Mouse (Mus musculus) ovary, postnatal 36 days (tissue): ENCODE measurements around the gene Mical1.

Experiments used
- DNase-seq: peaks from one replicate; pipeline ENCODE4 v3.0.0; 2022; ENCODE audit warnings: low spot score, mixed read lengths

Gene Mical1

DNA sequence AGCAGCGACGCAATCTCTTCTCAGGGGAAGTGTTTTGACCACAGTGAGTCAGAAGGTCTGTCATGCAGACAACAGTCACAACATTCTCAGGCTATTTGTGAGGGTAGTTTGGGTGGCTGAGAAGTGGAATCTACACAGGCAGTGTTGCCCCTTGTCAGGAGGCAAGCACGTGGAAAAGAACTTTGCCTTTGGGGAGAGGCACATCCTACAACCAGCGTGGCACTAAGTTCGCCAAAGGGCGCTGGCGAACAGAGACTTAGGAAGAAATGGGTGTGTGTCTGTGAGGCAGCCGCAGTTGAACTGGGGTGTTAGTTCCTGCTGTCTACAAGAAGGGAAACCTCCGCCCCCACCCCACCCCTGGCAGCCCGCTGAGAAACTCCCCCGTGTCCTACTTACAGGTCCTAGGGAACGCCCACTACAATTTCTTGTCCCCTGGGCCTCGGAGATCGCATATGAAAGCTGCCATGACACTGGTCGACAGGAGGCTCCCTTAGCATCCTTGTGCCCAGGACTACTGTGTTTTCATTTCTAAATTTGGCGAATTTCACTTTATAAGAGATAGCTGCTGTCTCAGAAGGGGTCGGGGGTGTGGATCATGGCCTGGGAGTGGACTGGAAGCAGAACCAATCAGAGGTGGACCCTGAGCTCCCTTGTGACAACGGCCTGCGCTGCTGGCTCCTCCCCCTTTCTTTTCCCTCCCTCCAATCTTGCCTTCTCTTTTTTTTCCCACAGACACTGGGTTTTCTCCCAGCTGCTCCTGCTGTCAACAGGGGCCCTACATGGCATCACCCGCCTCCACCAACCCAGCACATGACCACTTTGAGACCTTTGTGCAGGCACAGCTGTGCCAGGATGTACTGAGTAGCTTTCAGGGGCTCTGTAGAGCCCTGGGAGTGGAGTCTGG is 1.4 kb downstream of the Mical1 start:
- DNase-seq, result peak; percentile 47

DNA sequence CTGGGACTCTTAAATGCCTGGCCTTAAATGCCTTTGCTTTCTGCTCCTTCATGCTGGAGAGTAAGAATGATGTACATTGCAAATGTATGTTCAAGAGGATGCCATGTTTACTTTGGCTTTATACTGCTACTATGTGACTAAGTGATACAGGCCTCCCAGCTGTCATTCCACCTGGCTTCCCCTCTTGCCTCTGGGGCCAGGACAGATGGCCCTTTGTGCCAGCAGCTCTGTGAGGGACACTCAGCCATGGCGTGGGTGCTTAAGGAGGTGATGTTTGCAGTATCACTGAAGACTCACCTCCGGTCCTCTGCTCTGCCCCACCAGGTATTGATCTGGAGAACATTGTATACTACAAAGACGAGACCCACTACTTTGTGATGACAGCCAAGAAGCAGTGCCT is 3.8 kb downstream of the Mical1 start:
- DNase-seq, result no peak

DNA sequence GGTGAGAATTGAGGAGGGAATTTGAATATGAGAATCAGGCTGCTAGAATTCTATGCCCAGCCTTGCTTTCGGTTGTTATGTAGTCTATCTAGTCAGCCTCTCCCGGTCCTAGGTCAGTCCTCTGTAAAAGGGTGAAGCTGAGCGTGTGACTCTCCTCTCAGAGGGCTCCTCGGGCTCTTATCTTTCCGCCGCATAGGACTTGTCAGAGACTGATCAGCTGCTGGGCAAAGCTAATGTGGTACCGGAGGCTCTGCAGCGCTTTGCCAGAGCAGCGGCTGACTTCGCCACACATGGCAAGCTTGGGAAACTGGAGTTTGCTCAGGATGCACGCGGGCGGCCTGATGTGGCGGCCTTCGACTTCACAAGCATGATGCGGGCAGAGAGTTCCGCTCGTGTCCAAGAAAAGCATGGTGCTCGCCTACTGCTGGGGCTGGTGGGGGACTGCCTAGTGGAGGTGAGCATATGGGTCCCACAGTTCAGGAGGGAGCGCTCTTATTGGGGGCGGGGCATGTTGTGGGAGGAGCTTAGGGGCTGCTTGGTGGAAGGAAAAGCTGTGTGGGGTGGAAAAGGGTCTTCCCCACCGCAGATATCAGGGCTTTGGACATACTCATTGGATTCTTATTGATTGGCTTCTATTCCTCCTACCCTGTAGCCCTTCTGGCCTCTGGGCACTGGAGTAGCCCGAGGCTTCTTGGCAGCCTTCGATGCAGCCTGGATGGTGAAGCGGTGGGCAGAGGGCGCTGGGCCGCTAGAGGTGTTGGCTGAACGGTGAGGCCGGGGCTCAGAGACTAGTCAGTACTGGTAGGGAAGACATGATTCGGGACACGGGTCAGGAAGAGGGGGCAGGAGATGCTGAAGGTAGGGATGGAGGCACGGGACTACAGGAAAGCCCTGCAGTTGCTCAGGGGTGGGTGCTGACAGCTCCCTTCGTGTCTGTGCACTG is 5.1 kb downstream of the Mical1 start:
- no peak for DNase-seq

DNA sequence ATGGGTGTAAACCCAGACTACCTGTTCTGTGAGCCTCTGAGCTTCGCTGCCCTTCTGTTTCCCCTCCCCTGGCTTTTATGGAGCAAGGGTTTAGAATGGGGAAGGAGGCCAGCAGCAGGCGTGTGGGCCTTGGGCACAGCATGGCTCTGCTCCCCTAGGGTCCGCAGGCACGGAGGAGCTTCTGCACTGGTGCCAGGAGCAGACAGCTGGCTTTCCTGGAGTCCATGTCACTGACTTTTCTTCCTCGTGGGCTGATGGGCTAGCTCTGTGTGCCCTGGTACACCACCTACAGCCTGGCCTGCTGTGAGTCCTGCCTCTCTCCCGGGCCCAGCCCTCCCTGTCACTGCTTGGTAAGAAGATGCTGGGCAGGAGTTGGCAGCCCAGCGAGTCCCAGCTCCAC is 6.3 kb downstream of the Mical1 start:
- no peak for DNase-seq

DNA sequence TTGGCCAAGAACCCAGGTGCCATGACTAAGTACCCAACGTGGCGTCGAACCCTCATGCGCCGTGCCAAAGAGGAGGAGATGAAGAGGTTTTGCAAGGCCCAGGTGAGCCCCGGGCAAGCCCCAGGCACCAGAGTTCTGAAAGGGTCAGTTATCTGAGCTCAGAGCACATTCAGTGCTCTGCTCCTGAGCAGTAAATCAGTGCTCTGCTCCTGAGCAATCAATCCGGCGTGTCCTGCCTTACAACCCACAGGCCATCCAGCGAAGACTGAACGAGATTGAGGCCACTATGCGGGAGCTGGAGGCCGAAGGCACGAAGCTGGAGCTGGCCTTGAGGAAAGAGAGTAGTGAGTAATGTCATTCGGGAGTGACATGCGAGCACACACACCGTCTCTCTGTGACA is 9.7 kb downstream of the Mical1 start:
- DNase-seq, result no peak

DNA sequence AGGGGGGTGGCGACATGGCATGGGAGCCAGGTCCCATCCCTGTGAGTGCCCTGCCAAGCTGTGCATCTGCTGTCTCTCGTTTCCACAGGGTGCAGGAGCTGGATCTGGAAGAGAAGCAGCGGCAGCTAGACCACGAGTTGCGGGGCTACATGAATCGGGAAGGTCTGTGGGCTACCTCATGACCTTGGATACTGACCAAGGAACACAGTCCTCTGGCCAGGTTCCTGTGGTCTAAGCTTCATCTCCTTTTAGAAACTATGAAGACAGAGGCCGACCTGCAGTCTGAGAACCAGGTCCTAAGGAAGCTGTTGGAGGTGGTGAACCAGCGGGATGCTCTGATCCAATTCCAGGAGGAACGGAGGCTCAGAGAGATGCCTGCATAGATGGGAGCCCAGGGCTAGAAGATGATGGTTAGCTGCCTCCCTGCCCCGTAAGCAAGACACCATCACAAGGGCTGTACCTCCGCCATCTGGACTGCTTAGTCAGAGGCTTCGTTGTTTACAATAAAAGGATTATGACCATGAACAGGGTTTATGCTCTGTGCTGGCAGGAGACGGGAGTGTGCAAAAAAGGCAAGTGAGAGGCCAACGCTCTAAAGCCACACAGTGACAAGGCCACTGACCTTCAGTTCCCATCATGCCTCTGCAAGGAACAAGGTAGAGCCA is 10.5 kb downstream of the Mical1 start:
- DNase-seq, result no peak

DNA sequence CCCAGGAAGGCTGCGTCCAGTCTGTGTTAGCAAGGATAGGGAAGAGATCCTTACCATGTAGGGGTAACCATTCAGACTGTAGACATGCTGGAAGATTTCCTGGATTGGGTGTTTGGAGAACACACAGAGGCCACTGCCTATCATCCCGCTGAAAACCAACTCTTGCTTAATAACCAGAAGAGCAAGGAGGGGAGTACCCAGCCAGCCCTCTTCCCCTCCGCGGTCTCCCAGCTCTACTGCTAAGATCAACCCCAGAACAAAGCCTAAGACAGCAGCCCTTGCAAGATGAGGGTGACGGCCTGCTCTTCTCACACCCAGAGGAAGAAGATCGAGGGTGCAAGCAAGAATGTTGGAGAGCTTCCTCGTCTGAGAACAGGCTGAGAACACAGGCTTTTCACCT is 12.8 kb downstream of the Mical1 start:
- DNase-seq, result no peak

DNA sequence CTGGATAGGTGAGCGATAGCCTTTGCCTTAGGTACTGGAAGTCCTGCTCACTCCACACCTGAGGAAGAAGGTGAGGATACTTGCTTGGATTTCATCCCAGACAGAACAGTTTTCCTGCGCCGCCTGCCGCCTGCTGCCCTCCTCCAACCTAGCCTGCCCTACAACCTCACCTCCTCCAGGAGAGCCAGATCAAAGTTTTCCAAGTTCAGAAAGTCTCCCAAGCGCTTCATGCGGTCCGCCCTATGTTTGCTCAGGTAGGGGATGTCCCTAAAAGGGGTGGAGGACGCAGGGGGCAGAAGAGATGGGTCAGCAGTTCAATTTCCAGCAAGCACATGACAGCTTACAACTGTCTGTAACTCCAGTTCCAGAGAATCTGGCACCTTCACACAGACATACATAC is 13.2 kb downstream of the Mical1 start:
- DNase-seq, result no peak

DNA sequence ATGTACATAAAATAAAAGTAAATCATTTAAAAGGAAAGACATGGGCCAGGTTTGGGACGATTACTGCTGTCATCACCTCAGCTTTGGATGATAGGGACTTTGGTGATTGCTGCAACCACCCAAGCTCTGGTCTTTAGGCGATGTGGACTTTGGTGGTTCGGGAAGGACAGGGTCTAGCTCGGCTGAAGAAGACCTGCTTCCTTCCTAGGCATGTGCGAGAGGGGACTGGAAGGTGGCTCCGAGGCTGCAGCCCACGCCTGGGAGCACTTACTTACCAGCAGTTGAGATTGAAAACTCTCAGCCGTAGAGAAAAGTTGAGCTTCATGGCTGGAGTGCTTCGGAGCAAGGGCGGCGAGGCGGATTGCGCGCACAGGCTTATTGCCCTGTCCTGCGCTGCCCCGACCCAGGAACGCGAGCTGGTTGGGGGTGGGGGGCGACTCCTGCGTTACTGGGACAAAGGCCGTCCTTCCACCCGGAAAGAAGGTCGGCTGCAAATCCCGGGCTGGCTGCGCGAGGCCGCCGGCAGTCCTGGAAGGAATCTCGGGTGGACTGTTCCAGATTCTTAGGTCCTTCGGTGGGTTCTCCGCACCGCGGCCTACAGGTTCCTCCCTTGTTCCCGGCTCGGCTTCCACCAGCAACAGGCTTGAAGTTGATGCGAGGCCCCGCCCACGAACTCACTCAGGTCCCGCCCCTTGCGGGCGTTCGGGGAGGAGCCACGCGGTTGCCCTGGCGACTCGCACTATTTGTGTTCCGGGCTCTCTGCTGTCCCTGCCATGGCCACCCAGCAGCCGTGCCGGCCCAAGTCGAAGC is 13.8 kb downstream of the Mical1 start, which contains the start of the genes Smpd2 and Ppil6:
Gene Smpd2 (minus strand): TSS at position 662 of the 810 bp plus-strand sequence.
Gene Ppil6 (plus strand): TSS at position 732 of the 810 bp plus-strand sequence.
- DNase-seq, result peak; percentile 96

DNA sequence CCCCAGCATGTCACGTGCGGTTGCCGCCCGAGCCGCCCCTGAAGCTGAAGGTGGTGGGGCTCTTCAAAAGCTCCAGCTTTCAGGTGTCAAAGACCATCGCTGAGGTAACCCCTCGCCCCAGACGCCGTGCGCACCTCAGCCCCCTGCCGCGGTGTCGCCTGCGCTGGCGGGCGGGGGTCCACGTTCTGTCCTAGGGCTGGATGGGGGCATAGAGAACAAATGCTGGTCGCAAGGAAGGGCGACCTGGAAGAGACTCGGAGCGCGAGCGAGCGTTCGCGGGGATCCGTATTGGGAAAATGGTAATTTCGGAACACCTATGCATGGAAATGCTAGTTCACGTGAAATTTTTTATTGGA is 14.4 kb downstream of the Mical1 start:
- DNase-seq, result no peak

DNA sequence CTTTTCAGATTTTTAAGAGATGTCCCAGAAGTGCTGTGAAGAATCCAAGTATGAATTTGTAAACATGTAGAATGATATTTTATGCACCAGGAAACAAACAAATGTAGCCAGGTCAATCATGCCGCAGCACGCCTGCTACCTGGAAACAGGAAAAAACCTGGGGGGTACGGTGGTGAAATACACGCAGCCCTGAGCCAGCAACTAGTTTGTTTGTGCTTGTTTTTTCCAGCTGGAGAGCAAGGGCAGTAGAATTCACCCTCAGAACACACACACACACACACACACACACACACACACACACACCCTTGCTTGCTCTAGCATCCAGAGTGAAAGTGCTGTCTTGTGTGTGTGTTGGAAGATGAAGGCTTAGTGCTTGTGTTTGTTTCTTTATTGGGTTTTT is 15.0 kb downstream of the Mical1 start:
- no peak for DNase-seq

DNA sequence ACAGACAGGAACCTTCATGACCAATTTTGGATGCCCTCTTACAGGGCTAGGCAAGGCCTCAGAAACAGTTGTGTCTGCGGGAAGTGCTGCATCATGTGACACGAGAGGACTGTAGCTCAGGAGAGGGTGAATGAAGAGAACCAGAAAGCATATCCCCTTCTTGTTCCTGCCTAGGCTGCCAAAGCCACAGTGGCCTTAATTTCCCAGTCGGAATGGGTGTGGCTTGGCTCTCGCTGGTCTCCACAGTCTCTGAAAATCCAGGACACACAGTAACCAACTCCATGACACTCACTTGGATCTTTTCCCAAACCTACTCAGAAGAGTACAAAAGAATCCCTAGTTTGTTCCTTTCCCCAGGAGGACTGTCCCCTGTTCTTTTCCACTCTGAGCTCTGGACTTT is 24.8 kb downstream of the Mical1 start:
- DNase-seq, result no peak

DNA sequence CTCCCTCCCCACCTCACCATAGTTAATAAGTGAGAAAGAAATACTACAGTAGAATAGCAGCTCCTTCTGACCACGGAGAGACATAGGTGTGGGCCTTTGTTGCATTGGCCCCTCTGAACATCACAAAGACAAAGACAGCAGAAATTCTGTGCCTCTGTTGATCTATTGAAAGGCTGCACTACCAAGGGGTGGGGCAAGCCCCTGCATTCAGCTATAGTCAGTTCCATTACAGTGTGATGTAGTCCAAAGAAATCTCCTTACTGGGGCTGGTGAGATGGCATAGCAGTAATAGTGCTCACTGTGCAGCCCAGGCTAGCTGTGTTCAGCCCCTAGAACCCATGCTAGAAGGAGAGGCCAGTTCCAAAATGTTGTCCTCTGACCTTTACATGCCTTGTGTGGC is 28.9 kb downstream of the Mical1 start:
- DNase-seq, result no peak

DNA sequence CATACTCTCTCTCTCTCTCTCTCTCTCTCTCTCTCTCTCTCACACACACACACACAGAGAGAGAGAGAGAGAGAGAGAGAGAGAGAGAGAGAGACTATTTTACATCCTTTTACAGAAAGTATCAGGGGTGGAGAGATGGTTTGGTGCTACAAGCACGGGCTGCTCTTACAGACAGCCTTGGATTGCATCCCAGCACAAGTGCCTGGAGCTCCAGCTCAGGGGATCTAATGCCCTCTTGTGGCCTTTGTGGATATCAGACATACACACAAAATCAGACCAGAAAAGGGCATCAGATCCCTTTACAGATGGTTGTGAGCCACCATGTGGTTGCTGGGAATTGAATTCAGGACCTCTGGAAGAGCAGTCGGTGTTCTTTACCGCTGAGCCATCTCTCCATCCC is 29.3 kb downstream of the Mical1 start:
- DNase-seq, result peak; percentile 38

DNA sequence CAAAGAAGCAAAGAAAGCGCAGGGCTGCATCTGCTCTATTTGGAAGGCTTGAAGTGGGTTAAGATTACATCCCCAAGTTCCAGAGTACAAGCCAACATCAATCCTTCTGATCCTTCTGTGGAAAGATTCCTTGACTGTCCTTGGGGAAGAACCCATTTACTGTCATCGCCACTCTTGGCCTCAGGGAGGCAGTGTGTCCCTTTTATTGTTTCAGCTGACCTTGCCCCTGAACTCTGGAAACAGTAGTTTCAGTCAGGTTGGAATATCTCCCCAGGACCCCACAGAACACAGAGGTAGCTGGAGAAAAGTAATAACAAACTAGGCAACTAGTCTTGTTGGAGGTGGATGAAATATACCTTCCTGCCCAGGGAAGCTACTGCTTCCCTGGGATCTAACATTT is 33.0 kb downstream of the Mical1 start:
- no peak for DNase-seq

DNA sequence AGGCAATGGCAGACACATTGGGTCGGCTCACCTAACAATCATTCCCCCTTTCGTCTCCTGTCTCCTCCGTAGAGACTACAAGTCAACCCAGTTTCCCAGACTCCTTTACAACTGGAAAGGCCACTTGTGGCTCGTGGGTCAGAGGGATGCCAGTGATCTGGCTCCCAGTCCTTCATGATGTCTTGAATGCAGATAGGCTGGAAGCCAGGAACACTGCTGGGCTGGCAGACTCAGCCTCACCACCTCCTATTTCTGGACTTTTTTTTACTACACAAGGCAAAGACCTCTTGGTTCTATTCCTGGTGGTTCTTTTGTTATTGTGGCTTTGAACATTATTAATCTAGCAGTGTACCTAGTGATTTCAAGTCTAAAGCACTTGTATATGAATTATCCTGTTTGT is 38.2 kb downstream of the Mical1 start:
- no peak for DNase-seq

DNA sequence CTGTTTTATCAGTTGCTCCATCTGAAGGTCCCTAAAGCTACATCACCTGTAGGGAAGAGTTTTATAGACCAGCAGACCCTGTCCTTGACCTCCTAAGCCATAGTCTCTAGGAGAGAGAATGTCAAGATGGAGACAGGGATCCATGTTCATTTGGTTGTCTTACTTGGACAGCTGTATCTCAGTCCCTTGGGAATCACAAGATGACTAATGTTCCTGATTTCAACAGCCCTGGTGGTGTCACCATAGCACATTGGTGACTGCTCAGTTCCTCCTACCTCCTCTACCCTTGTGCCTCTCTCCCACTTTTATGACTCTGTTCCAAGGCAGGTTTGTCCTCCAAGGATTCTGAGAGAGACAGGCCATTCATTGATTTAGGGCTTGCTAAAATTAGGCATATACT is 38.8 kb downstream of the Mical1 start:
- DNase-seq, result no peak

DNA sequence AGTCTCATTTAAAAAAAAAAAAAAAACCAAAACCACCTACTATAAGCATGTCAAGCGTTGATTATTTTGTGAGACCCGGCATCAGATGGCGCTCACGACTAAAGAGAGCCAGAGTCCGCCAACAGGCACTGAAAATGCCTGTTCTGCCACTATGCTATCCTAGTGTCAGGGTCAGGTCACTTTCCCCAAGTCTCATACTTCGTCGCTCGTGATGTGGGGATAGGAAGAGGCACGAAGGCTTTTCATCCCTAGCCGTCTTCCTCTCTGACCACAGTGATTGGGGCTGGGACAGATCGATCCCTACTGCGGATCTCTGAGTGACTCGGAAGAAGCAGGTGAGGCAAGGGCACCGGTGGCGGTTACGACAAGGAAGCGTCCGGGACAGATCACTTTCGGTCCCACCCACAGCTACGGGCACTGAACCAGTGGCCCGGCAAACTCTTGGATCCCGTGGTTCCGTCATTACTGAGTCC is 42.4 kb downstream of the Mical1 start:
- DNase-seq, result peak; percentile 70

DNA sequence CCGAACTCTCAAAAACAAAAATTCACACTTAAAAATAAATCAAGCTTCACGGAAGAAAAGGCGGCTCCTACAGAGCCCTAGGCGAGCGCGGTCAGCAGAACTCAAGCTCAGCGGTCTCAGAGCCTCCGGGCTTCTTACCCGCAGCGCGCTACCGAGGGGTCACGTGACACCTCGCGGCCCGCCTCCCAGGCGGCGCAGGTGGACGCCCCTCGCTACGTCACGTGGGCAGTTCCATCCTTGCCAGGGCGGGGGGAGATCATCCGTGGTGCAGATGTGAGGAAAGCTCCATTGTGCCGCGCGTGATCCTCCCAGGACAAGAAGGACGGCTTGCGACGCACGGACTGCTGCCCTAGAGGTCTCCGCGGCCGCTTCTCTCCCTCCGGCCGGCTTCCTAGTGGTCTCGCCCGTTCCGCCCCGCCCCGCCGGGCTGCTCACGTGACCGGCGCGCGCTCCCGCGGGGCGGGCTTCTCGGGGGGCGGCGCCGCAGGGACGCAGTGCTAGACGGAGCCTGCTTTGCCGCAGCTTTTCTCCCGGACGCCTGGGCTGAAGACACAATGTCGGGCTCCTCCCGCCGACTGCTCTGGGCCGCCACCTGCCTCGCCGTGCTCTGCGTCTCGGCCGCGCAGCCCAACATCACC is 43.0 kb downstream of the Mical1 start, which contains the start of gene Cd164:
Gene Cd164 (plus strand): TSS at position 434 of the 638 bp plus-strand sequence.
- peak; percentile 93 for DNase-seq

DNA sequence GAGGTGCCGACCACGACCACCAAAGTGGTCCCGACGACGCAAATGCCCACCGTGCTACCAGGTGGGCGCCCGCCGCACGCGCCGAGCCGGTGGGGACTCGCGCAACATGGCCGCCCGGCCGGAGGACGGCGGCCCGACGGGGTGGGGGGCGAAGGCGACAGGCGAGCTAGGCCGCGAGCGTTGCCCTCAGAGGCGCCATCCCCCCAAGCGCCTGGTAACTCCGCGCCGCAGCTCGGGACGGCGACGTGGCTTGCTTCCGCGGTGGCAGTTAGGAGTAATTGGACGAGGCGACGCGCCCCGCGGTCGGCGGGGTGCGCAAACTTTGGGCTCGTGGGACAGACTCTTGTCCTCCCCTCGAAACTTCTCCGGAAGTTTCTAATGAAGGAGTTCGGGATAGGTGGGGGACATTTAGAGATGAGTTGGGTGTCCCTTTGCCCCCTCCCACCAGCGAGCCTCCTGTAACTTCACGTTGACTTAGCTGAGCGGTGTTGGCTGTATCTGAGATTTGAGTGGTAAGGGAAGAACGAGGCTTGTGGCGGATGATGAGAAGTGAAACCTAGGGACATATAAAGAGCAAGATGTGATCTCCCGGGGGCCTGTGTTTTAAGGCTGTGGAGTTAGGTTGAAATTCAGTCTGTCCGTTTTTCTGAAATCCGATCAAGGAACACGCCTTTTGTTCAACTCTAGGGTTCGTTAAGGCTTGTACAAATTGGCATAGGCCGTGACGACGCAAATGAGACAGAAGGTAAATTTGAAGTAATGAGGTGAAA is 43.7 kb downstream of the Mical1 start:
- no peak for DNase-seq
